Mouse (Mus musculus): ENCODE measurements around the gene Cideb.

DNA sequence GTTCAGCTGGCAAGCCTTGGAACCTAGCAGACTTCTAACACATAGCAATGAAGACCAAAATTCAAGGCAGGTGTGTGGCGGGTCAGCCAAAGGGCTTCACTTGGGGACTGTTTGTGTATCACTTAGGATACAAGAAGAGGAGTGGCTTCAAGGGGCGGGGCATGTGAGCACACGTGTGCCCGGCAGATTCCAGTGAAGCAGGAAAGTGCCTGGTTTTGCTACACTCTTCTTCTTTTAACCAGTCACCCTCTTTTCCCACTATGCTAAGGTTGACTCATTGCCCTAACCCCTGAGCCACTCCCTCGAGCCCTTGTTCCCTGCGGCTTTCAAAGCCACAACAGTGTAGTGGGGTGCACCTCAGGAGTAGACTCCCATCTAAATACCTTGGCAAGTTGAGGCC is 43.4 kb downstream of the Cideb start:
- TF ChIP-seq EP300 (IDR thresholded peaks at IDR 0.05; ENCODE audit: low read depth in 1 of 2, low read length in 2 of 2) = no peak
- no peak for TF ChIP-seq ZC3H11A (IDR thresholded peaks at IDR 0.05; ENCODE audit: low read depth, low read length)
- TF ChIP-seq MEF2A (IDR thresholded peaks at IDR 0.05; ENCODE audit: extremely low read depth, insufficient replicate concordance, low read depth, low read length, poor library complexity, severe bottlenecking) = no peak
- TF ChIP-seq CTCF (IDR thresholded peaks at IDR 0.05 in 2 of 3, conservative IDR thresholded peaks at IDR 0.05 in 1 of 3; ENCODE audit: control insufficient read depth in 1 of 3, insufficient read depth in 1 of 3, low read depth in 2 of 3, low read length in 3 of 3, poor library complexity in 1 of 3, severe bottlenecking in 1 of 3) = no peak
- no peak; a peak in 1 of 4 replicates for TF ChIP-seq POLR2A (IDR thresholded peaks at IDR 0.05; ENCODE audit: control insufficient read depth in 1 of 2, insufficient read depth in 1 of 2, low read depth in 1 of 2, low read length in 2 of 2, poor library complexity in 1 of 2)
- TF ChIP-seq BHLHE40 (IDR thresholded peaks at IDR 0.05; ENCODE audit: borderline replicate concordance, low read depth, low read length) = no peak
- TF ChIP-seq ZKSCAN1 (IDR thresholded peaks at IDR 0.05; ENCODE audit: low read depth, low read length) = no peak
